Mouse (Mus musculus): ENCODE measurements around the gene Pou3f1. TPM values are rescaled to one million over a fixed set of nuclear protein-coding genes. Genes with fewer than 3 reads are reported as not detected.

Gene Pou3f1
- 1.7 and 2.5 TPM in 2 replicates for polyA plus RNA-seq (2016; fragmentation: Nextera tagmentation; extraction: Ambion mirVana)

GRCm38 (mm10) chr4:124656518-124656853 is at the start of gene Pou3f1:
Gene Pou3f1, plus strand, starts transcription at chr4:124656807.
- H3K4me1 ChIP-seq: peaks cover 59% of the 10 kb centered on the region
- peak within 1 kb of the TSS; percentile 69 for H3K27ac ChIP-seq (replicated peaks)
- no peak for DNase-seq (ENCODE audit: low spot score)
- H3K27me3 ChIP-seq (replicated peaks; ENCODE audit: low read depth, poor library complexity, severe bottlenecking): peaks cover 100% of the 10 kb centered on the region
- no peaks in the 10 kb centered on the region for H3K36me3 ChIP-seq (replicated peaks)
- peak within 1 kb of the TSS; percentile 75 for H3K4me3 ChIP-seq
- no peaks in the 10 kb centered on the region for H3K9me3 ChIP-seq
- WGBS: under 1% methylated on average over 15 of the region's 15 CpGs

GRCm38 (mm10) chr4:124607166-124607565 is 49.4 kb upstream of the Pou3f1 start:
- Histone ChIP-seq H3K9me3 (no peaks in the 10 kb centered on the region), H3K4me1 (peaks cover 21% of the 10 kb centered on the region), H3K27me3 (replicated peaks; ENCODE audit: low read depth, poor library complexity, severe bottlenecking) (peaks cover 45% of the 10 kb centered on the region), H3K4me3 (no peak overlapping the region), H3K27ac (replicated peaks) (peak overlapping the region; percentile 16), H3K36me3 (replicated peaks) (no peaks in the 10 kb centered on the region)
- DNase-seq (ENCODE audit: low spot score): no peak
- whole genome bisulfite sequencing: 64% methylated on average over 8 of the region's 8 CpGs

- WGBS: 71% methylated on average over 2 of the region's 2 CpGs
- Histone ChIP-seq H3K36me3 (replicated peaks) (no peaks in the 10 kb centered on the region), H3K4me1 (peaks cover 30% of the 10 kb centered on the region), H3K4me3 (no peak overlapping the region), H3K27ac (replicated peaks) (no peak overlapping the region), H3K9me3 (no peaks in the 10 kb centered on the region), H3K27me3 (replicated peaks; ENCODE audit: low read depth, poor library complexity, severe bottlenecking) (peaks cover 34% of the 10 kb centered on the region)
- no peak for DNase-seq (ENCODE audit: low spot score)
These were observed 46.5 kb upstream of the Pou3f1 start for GRCm38 (mm10) chr4:124610066-124610465.

- Histone ChIP-seq H3K9me3 (no peaks in the 10 kb centered on the region), H3K4me1 (peaks cover 30% of the 10 kb centered on the region), H3K4me3 (no peak within 1 kb of the TSS), H3K27me3 (replicated peaks; ENCODE audit: low read depth, poor library complexity, severe bottlenecking) (peaks cover 33% of the 10 kb centered on the region), H3K27ac (replicated peaks) (no peak within 1 kb of the TSS), H3K36me3 (replicated peaks) (no peaks in the 10 kb centered on the region)
- DNase-seq (ENCODE audit: low spot score): no peak
- WGBS: 83% methylated on average over 2 of the region's 2 CpGs
These were observed 45.9 kb upstream of the Pou3f1 start, which contains the start of gene 3100002H09Rik for GRCm38 (mm10) chr4:124610703-124611102. Gene 3100002H09Rik, minus strand, starts transcription at chr4:124610803.

GRCm38 (mm10) chr4:124611768-124612167 is 44.8 kb upstream of the Pou3f1 start:
- no peak for DNase-seq (ENCODE audit: low spot score)
- Histone ChIP-seq H3K4me1 (peaks cover 39% of the 10 kb centered on the region), H3K4me3 (no peak overlapping the region), H3K36me3 (replicated peaks) (no peaks in the 10 kb centered on the region), H3K27ac (replicated peaks) (no peak overlapping the region), H3K27me3 (replicated peaks; ENCODE audit: low read depth, poor library complexity, severe bottlenecking) (peaks cover 29% of the 10 kb centered on the region), H3K9me3 (no peaks in the 10 kb centered on the region)
- 75% methylated on average over 4 of the region's 4 CpGs for WGBS

GRCm38 (mm10) chr4:124614189-124614588 is 42.4 kb upstream of the Pou3f1 start:
- no peaks in the 10 kb centered on the region for H3K36me3 ChIP-seq (replicated peaks)

GRCm38 (mm10) chr4:124615406-124615960 is 41.1 kb upstream of the Pou3f1 start:
- no peak overlapping the region for H3K4me3 ChIP-seq
- no peaks in the 10 kb centered on the region for H3K36me3 ChIP-seq (replicated peaks)
- H3K27ac ChIP-seq (replicated peaks): no peak overlapping the region
- no peak for DNase-seq (ENCODE audit: low spot score)
- no peaks in the 10 kb centered on the region for H3K9me3 ChIP-seq
- 64% methylated on average over 14 of the region's 14 CpGs for WGBS
- H3K4me1 ChIP-seq: peaks cover 50% of the 10 kb centered on the region
- H3K27me3 ChIP-seq (replicated peaks; ENCODE audit: low read depth, poor library complexity, severe bottlenecking): peaks cover 52% of the 10 kb centered on the region

More at GRCm38 (mm10) chr4:124614189-124614588, 42.4 kb upstream of the Pou3f1 start:
- Histone ChIP-seq H3K9me3 (no peaks in the 10 kb centered on the region), H3K4me1 (peaks cover 50% of the 10 kb centered on the region), H3K27me3 (replicated peaks; ENCODE audit: low read depth, poor library complexity, severe bottlenecking) (peaks cover 39% of the 10 kb centered on the region), H3K4me3 (no peak overlapping the region), H3K27ac (replicated peaks) (no peak overlapping the region)
- DNase-seq (ENCODE audit: low spot score): no peak
- WGBS: 0% methylated on average over 1 of the region's 1 CpGs

GRCm38 (mm10) chr4:124615986-124616385 is 40.6 kb upstream of the Pou3f1 start:
- peaks cover 50% of the 10 kb centered on the region for H3K4me1 ChIP-seq
- WGBS: 77% methylated on average over 9 of the region's 9 CpGs

GRCm38 (mm10) chr4:124616636-124617035 is 40.0 kb upstream of the Pou3f1 start:
- Histone ChIP-seq H3K9me3 (no peaks in the 10 kb centered on the region), H3K4me1 (peaks cover 50% of the 10 kb centered on the region), H3K36me3 (replicated peaks) (no peaks in the 10 kb centered on the region), H3K27me3 (replicated peaks; ENCODE audit: low read depth, poor library complexity, severe bottlenecking) (peaks cover 53% of the 10 kb centered on the region), H3K4me3 (no peak overlapping the region), H3K27ac (replicated peaks) (no peak overlapping the region)
- no peak for DNase-seq (ENCODE audit: low spot score)
- WGBS: 53% methylated on average over 1 of the region's 1 CpGs

More at GRCm38 (mm10) chr4:124615986-124616385, 40.6 kb upstream of the Pou3f1 start:
- Histone ChIP-seq H3K9me3 (no peaks in the 10 kb centered on the region), H3K4me3 (no peak overlapping the region), H3K27me3 (replicated peaks; ENCODE audit: low read depth, poor library complexity, severe bottlenecking) (peaks cover 53% of the 10 kb centered on the region), H3K36me3 (replicated peaks) (no peaks in the 10 kb centered on the region), H3K27ac (replicated peaks) (no peak overlapping the region)
- DNase-seq (ENCODE audit: low spot score): no peak

GRCm38 (mm10) chr4:124618599-124618998 is 38.0 kb upstream of the Pou3f1 start:
- H3K4me1 ChIP-seq: peaks cover 44% of the 10 kb centered on the region
- no peaks in the 10 kb centered on the region for H3K9me3 ChIP-seq
- WGBS: 11% methylated on average over 16 of the region's 16 CpGs
- peak overlapping the region; percentile 65 for H3K27ac ChIP-seq (replicated peaks)
- H3K27me3 ChIP-seq (replicated peaks; ENCODE audit: low read depth, poor library complexity, severe bottlenecking): peaks cover 52% of the 10 kb centered on the region
- peak overlapping the region; percentile 19; the same call in 1 of the 2 replicates for H3K4me3 ChIP-seq
- H3K36me3 ChIP-seq (replicated peaks): no peaks in the 10 kb centered on the region
- peak; percentile 27 for DNase-seq (ENCODE audit: low spot score)

- WGBS: 73% methylated on average over 11 of the region's 11 CpGs
- no peak overlapping the region for H3K4me3 ChIP-seq
- peaks cover 38% of the 10 kb centered on the region for H3K4me1 ChIP-seq
- H3K36me3 ChIP-seq (replicated peaks): no peaks in the 10 kb centered on the region
- DNase-seq (ENCODE audit: low spot score): no peak
- peaks cover 46% of the 10 kb centered on the region for H3K27me3 ChIP-seq (replicated peaks; ENCODE audit: low read depth, poor library complexity, severe bottlenecking)
- no peak overlapping the region for H3K27ac ChIP-seq (replicated peaks)
- H3K9me3 ChIP-seq: no peaks in the 10 kb centered on the region
These were observed 35.2 kb upstream of the Pou3f1 start for GRCm38 (mm10) chr4:124621406-124621805.

GRCm38 (mm10) chr4:124622566-124622965 is 34.0 kb upstream of the Pou3f1 start:
- DNase-seq (ENCODE audit: low spot score): no peak
- no peaks in the 10 kb centered on the region for H3K9me3 ChIP-seq
- H3K4me3 ChIP-seq: no peak overlapping the region
- peaks cover 34% of the 10 kb centered on the region for H3K4me1 ChIP-seq
- peaks cover 36% of the 10 kb centered on the region for H3K27me3 ChIP-seq (replicated peaks; ENCODE audit: low read depth, poor library complexity, severe bottlenecking)
- no peak overlapping the region for H3K27ac ChIP-seq (replicated peaks)
- 89% methylated on average over 5 of the region's 5 CpGs for WGBS
- H3K36me3 ChIP-seq (replicated peaks): no peaks in the 10 kb centered on the region

GRCm38 (mm10) chr4:124624111-124624581 is 32.5 kb upstream of the Pou3f1 start:
- no peak for DNase-seq (ENCODE audit: low spot score)
- Histone ChIP-seq H3K4me1 (peaks cover 25% of the 10 kb centered on the region), H3K36me3 (replicated peaks) (no peaks in the 10 kb centered on the region), H3K27ac (replicated peaks) (peak overlapping the region; percentile 58), H3K27me3 (replicated peaks; ENCODE audit: low read depth, poor library complexity, severe bottlenecking) (peaks cover 28% of the 10 kb centered on the region), H3K4me3 (no peak overlapping the region), H3K9me3 (no peaks in the 10 kb centered on the region)
- 23% methylated on average over 7 of the region's 7 CpGs for WGBS

All from embryonic facial prominence, embryonic 10.5 days (tissue).